Mouse (Mus musculus) gastrocnemius, postnatal 36 days (tissue): ENCODE measurements around the gene Rhoc. TPM values are rescaled to one million over a fixed set of nuclear protein-coding genes. Genes with fewer than 3 reads are reported as not detected.

Experiments
- DNase-seq, 2 experiments: peaks; one replicate each; pipeline ENCODE4 v3.0.0; 2022
- intact Hi-C: fragments of 180-260 bp; cut with DNase I; formaldehyde crosslinking; loops from one replicate; pipeline ENCODE4 v1.15.1; 2025
- total RNA-seq, 2 experiments: library from RNA; stranded (reverse); gene quantifications; 2 replicates each; pipeline ENCODE4 v1.2.3; 2021

Gene Rhoc
- total RNA-seq, 2 experiments from 2014 or later = 31.8 to 39.4 TPM

DNA sequence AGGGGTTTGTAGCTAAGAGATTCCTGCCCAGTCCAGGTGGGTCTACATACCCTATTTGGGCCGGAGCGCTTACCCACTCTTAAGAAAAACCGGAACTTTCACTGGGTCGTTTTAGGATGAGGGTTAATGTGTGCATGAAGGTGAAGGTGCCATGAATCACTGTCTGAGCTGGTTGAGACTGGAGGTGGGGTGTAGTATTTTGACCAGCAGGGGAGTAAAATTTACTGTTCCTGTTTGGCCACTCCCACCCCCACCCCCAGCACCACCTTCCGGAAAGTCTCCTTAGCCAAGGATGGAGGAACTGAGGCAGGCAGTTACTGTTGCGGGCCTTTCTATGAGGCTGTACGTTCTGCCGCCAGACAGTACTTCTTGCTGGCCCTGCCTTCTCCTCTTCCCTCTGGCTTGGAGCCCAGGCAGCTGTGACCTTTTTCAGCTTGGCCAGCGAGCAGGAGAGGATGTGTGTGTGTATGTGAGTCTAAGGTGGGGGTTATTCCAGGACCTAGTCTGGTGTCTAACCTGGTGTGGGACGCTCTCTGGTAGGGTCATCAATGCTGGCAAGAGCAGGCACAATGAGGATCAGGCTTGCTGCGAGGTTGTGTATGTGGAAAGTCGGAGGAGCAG is 6.0 kb upstream of the Rhoc start:
- peak; percentile 62 to 78 for DNase-seq
- intact Hi-C loops = loop anchor here (2.0 to 10.0 kb wide), 2 partner anchors 83 to 273 kb away; partner anchors contain the start of genes Capza1, Cttnbp2nl and St7l

DNA sequence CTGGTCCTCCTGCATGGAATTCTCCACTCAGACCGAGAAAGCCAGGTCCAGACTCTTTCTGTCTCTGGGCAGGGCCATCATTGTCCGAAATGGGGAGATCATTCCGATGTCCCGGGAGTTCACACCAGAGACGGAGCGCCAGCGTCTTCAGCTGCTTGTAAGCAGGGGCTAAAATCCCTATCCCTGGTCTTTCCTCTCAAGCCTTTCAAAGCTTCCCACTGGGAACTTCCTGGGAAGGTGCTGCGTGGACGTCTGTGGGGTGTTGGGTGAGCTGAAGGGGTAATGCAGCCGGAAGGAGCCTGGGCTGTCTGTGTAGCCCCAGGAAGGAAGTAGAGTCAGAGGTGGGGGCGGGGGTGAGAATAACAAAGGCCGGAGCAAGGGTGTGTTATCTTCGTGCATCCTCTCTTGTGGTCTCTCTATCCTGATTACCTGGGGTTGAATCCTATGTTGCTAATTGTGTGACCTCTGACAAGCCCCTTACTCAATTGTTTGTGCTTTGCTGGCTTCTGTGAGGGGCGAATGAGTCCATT is 4.1 kb upstream of the Rhoc start:
- intact Hi-C loops = loop anchor here (2.0 to 10.0 kb wide), 2 partner anchors 81 to 271 kb away; partner anchors contain the start of genes Capza1, Cttnbp2nl and St7l
- DNase-seq = no peak

DNA sequence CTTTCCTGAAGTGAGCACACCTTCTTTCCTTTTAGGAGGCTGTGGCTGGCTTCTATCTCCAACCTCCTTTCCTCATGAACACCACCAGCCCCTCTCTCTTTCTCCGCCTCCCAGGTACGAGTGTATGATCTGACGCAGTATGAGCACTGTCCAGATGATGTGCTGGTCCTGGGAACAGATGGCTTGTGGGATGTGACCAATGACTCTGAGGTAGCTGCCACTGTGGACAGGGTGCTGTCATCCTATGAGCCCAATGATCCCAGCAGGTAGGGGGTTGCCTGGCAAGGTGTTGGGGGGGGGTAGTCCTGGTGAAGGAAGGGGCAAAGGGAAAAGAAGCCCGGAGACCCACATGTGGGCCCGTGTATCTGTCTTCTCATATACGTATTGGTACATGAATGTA is 2.9 kb upstream of the Rhoc start:
- no peak for DNase-seq
- intact Hi-C loops = loop anchor here (10.0 kb wide), 1 partner anchor 270 kb away; the partner anchor contains the start of gene Cttnbp2nl

- intact Hi-C loops = loop anchor here (10.0 kb wide), 1 partner anchor 266 kb away; the partner anchor contains the start of gene Cttnbp2nl
- peak; percentile 83 for DNase-seq
Measured at GRCm38 (mm10) chr3:104788561-104789311, 561 bp downstream of the Rhoc start.

DNA sequence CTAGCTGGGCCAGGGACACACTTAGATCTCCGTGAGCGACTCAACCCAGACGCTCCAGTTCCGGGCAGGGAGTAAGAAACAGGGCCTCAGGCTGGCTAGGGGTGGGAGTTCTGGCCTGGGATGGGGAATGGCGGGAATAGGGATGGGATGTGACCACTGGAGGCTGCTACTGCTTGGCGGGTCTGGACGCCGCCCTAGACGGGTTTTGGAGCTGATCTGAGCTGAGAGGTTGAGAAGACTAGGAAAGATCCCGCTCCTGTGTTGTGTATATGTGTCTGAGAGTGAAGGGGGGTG is 1.1 kb downstream of the Rhoc start:
- intact Hi-C loops = loop anchor here (10.0 kb wide), 1 partner anchor 266 kb away; the partner anchor contains the start of gene Cttnbp2nl
- no peak for DNase-seq

GRCm38 (mm10) chr3:104789822-104790221 is 1.6 kb downstream of the Rhoc start:
- DNase-seq = peak in 1 of 2 experiments; percentile 60
- intact Hi-C loops = loop anchor here (2.0 to 10.0 kb wide), 2 partner anchors 29 to 265 kb away; partner anchors contain the start of genes Cttnbp2nl and Mov10

GRCm38 (mm10) chr3:104790401-104790937 is 2.3 kb downstream of the Rhoc start:
- DNase-seq = no peak
- intact Hi-C loops = loop anchor here (2.0 kb wide), 1 partner anchor 28 kb away; the partner anchor contains the start of gene Mov10

DNA sequence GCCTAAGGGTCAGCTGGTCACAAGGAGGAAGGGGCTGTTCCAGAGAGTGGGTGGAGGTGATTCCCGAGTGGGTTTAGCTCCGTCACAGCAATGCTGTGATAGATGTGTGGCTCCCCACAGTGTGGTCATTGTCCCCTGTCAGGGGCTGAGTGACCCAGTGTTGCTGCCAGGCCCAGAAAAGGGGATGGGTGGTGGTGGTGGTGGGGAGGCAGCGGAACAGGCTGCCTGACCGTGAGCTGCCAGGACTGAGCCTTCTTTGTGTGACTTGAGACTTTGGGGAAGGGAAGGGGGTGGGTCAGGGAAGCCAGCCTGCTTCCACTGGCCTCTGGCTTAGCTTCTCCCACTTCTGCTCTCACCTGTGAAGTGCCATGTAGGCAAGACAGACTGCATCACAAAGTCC is 2.8 kb downstream of the Rhoc start:
- intact Hi-C loops = loop anchor here (2.0 kb wide), 1 partner anchor 28 kb away; the partner anchor contains the start of gene Mov10
- no peak for DNase-seq

GRCm38 (mm10) chr3:104791671-104792070 is 3.5 kb downstream of the Rhoc start:
- intact Hi-C loops = loop anchor here (2.0 kb wide), 1 partner anchor 27 kb away; the partner anchor contains the start of gene Mov10
- no peak for DNase-seq

DNA sequence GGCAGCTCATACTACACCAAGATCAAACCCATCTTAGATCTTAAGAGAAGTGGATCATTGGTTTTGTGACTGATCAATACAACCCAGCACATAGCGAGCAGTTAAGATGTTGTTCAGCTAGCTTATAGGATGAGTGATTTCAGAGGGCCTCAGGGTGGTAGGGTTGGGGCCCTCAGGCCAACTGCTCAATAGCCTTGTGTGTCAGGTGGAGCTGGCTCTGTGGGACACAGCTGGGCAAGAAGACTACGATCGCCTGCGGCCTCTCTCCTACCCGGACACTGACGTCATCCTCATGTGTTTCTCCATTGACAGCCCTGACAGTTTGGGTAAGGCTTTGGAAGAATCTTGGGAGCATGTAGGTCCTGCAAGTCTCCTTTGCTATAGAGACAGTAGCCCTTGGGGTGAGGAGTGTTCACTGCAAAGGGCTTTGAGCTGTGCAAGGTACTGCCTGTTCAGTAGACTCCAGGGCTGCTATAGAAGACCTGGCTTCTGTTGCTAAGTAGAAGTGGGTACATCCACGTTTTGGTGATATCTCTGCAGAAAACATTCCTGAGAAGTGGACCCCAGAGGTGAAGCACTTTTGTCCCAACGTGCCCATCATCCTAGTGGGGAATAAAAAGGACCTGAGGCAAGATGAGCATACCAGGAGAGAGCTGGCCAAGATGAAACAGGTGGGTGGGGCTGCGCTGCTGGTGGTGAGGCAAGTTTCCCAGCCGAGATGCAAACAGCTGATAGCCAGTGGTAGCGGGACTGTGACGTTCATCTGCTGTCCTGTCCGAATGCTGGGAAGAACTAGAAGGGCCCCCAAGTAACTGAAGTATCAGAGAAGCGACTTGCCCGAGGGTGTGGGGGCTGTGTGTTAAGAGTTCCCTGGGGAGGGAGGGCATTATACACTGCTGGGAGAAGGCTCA is 4.4 kb downstream of the Rhoc start:
- no peak for DNase-seq
- intact Hi-C loops = no loop called here

- DNase-seq = peak; percentile 84 to 88
- intact Hi-C loops = no loop called here
Measured at GRCm38 (mm10) chr3:104793871-104794828, 6.0 kb downstream of the Rhoc start.

GRCm38 (mm10) chr3:104794953-104795470 is 6.8 kb downstream of the Rhoc start:
- intact Hi-C loops = no loop called here
- DNase-seq = no peak

DNA sequence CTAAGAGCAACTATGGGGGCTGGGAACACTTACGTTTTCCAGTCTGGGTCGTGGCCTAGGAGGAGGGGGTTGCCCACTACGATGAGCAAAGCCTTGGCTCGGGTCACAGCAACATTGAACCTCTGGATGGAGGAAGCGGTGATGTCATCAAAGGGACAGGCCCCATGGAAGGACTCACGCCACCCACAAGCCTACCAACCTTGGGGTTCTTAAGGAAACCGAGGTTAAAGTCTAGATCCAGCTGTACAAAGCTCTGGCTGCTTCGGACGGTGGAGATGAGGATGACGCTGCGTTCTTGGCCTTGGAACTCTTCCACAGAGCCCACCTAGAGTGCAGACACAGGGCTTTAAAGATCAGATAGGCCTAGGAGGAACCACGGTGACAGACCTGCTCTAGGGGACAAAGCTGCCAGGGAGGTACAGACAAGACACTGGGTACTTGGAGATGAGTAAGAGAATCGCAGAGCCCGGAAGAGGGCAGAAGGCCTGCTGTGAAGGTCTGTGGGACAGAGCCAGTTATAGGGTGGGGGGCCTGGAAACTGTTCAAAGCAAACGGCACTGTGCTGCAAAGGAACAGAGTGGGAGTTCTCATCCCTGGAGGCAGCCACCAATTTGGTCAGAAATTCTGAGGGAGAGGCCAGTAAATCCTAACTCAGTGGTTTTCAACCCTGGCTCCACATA is 7.6 kb downstream of the Rhoc start:
- intact Hi-C loops = no loop called here
- no peak for DNase-seq

DNA sequence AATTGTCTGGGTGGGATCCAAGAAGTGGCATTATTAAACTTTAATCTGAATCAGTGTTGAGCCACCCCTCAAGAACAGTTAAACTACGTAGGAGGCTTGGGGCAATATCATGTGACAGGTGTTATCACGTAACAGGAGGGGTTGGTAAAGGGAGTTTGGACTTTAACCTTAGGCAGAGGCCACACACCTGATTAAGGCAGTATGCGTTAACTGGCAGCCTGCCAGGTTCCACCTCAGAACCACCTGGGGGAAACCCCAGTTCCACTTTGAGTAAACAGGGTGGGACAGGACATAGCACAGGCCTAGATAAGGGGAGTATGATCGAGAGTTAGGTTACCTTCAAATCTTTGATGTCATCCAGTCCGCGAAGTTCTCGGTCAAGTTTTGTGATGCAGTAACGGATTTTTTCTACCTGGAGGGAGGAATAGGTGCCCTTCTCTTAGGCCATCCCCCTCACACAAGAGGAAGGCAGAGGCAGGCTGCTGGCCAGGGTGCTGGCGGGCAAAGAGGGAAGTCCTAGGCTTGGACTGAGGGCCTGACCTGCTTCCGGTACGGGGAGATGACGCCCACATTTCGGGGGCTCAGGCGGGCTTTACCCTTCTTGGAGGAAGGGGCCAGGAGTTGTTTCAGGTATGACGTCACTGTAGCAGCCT is 8.4 kb downstream of the Rhoc start:
- intact Hi-C loops = no loop called here
- DNase-seq = no peak

- no peak for DNase-seq
- intact Hi-C loops = no loop called here
Measured at GRCm38 (mm10) chr3:104800681-104801080, 12.5 kb downstream of the Rhoc start.

DNA sequence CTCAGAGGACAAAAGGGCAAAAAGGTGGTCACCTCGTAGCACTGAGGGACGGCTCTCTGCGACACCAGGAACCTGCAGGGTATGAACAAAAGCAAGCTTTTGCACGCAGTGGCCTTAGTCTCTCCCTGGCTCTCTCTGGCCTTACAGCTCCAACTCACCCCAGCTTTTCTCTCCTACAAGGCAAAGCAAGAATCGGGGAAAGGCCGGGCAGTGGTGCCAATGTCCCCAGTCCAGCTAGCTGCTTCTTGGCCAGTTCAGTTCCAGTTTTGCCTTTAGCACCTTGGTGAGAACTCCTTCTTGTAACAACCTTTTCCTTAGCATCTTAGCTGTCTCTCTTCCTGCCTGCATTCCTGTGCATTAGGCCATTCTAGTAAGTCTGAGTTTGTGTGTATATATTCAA is 13.3 kb downstream of the Rhoc start:
- intact Hi-C loops = no loop called here
- no peak for DNase-seq

DNA sequence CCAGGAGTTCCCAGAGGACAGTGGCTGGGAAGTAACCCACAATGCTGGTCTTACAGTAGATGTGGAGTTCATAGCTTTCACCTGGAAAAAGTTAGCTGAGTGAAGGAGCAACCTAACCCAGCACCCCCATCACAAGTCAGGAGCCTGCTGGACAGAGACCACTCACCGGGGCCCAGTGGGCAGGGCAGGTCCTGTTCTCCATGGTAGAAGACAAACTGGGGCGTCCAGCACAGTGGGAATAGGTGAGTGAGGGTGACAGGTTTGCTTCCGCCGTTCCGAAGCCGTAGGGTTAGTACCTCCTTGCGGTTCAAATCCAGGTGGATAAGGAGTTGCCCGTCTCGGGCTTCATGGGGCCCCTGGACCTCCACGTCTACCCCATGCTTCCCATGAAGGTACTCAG is 16.1 kb downstream of the Rhoc start:
- intact Hi-C loops = no loop called here
- DNase-seq = no peak

- intact Hi-C loops = no loop called here
- DNase-seq = no peak
Measured at GRCm38 (mm10) chr3:104805539-104805938, 17.4 kb downstream of the Rhoc start.
